In the genomic region with DNA sequence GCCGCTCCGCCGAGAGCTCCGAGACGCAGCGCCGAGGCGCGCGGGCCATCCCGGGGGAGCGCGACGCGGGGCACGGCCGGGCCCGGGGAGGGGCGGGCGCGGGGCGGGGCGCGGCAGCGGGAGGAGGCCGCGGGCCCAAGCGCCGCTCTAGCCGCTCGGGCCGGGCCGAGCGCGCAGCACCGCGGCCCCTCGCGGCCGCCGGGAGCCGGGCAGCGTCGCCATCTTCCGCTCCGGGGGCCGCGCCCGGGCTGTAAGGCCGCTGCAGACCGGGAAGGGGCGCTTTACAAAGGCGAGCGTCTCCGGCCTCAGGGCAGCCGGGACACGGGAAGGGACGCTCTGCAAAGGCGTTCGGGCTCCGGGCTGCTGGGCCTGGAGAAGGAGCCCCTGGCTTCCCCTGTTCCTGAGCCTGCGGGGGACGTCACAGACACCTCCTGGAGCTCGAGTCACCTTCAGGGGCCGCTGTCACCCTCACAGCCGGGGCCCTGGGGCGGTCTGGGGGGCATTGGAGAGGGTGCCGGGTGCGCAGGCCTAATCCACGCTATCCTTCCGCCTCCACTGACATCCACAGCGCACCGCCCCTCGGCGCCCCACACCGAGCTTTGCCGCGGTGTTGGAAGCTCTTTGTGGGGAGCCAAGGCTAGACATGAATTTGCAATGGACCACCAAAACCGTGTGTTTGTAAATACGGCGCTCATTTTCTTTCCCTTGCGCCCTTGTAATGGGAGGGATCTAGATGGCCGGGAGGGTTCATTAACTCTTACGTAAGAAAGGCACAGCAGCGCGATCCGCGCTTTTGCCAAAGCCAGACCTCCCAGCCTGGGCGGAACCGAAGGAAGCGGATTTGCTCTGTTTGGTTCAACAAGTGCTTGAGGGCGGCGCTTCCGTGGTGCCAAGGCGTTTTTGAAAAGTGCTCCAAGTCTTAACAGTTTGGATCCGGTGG, we compare ENCODE assay signal across 7 mouse cellular contexts. TPM values are rescaled to one million over a fixed set of nuclear protein-coding genes. Genes with fewer than 3 reads are reported as not detected.
DNase-seq lines count a peak whose midpoint lies in the region; ATAC-seq lines count a peak whose summit lies in the region.

Gene Kif13a (minus strand): TSS at position 149 of the 940 bp plus-strand sequence.

- WGBS in embryonic facial prominence, embryonic 12.5 days: under 1% methylated on average over 85 of the region's 96 CpGs
- WGBS in limb, embryonic 10.5 days: 7% methylated on average over 89 of the region's 96 CpGs
- under 1% methylated on average over 90 of the region's 96 CpGs for WGBS in midbrain, embryonic 12.5 days

- H3K9ac ChIP-seq in embryonic facial prominence, embryonic 12.5 days: peak within 1 kb of the TSS; percentile 88
- peak within 1 kb of the TSS; percentile 75 for H3K9ac ChIP-seq in midbrain, embryonic 12.5 days (replicated peaks)

- peak; percentile 87 for ATAC-seq in embryonic facial prominence, embryonic 12.5 days (ENCODE audit: insufficient number of reproducible peaks, insufficient read depth, low FRiP score, low TSS enrichment)
- ATAC-seq in midbrain, embryonic 12.5 days (ENCODE audit: low FRiP score, low read depth): peak; percentile 85

- H3K27me3 ChIP-seq in embryonic facial prominence, embryonic 12.5 days: no peaks in the 10 kb centered on the region
- peaks cover 24% of the 10 kb centered on the region for H3K27me3 ChIP-seq in limb, embryonic 10.5 days (ENCODE audit: low read depth, poor library complexity, severe bottlenecking)
- peaks cover 17% of the 10 kb centered on the region for H3K27me3 ChIP-seq in midbrain, embryonic 12.5 days

- H3K4me3 ChIP-seq in embryonic facial prominence, embryonic 12.5 days: peak within 1 kb of the TSS; percentile 75
- peak within 1 kb of the TSS; percentile 88 for H3K4me3 ChIP-seq in limb, embryonic 10.5 days
- H3K4me3 ChIP-seq in midbrain, embryonic 12.5 days: peak within 1 kb of the TSS; percentile 84

- no peaks in the 10 kb centered on the region for H3K9me3 ChIP-seq in embryonic facial prominence, embryonic 12.5 days
- no peaks in the 10 kb centered on the region for H3K9me3 ChIP-seq in limb, embryonic 10.5 days (replicated peaks)
- no peaks in the 10 kb centered on the region for H3K9me3 ChIP-seq in midbrain, embryonic 12.5 days

- DNase-seq in adrenal gland, postnatal 25 days: peak; percentile 85
- peak; percentile 100 for DNase-seq in heart, adult 11 months
- DNase-seq in kidney, adult 18-20 months: peak; percentile 92
- DNase-seq in limb, embryonic 10.5 days (ENCODE audit: low spot score): peak; percentile 82
- DNase-seq in skeletal muscle tissue, adult 2 months (ENCODE audit: low read depth, low spot score): peak; percentile 95

- H3K27ac ChIP-seq in embryonic facial prominence, embryonic 12.5 days: peak within 1 kb of the TSS; percentile 97
- H3K27ac ChIP-seq in limb, embryonic 10.5 days: peak within 1 kb of the TSS; percentile 96
- H3K27ac ChIP-seq in midbrain, embryonic 12.5 days (replicated peaks): peak within 1 kb of the TSS; percentile 96

- H3K36me3 ChIP-seq in embryonic facial prominence, embryonic 12.5 days: no peaks in the 10 kb centered on the region
- H3K36me3 ChIP-seq in limb, embryonic 10.5 days: peaks cover 22% of the 10 kb centered on the region
- H3K36me3 ChIP-seq in midbrain, embryonic 12.5 days: peaks cover 7% of the 10 kb centered on the region; the same call in 1 of the 2 replicates

- H3K4me1 ChIP-seq in embryonic facial prominence, embryonic 12.5 days: peaks cover 8% of the 10 kb centered on the region
- peaks cover 31% of the 10 kb centered on the region for H3K4me1 ChIP-seq in limb, embryonic 10.5 days
- H3K4me1 ChIP-seq in midbrain, embryonic 12.5 days: peaks cover 18% of the 10 kb centered on the region

- H3K4me2 ChIP-seq in embryonic facial prominence, embryonic 12.5 days (replicated peaks): peak within 1 kb of the TSS; percentile 78
- H3K4me2 ChIP-seq in midbrain, embryonic 12.5 days (replicated peaks): peak within 1 kb of the TSS; percentile 67

RNA-seq across cellular contexts. Expression of gene Kif13a, which starts in this region (rescaled TPM):
- 27.4 and 41.8 TPM in 2 replicates for total RNA-seq in adrenal gland, postnatal 25 days (2021)
- polyA plus RNA-seq in embryonic facial prominence, embryonic 12.5 days (2016; fragmentation: Nextera tagmentation; extraction: Ambion mirVana): 22.9 and 27.8 TPM in 2 replicates
- 13.5 and 13.6 TPM in 2 replicates for polyA plus RNA-seq in limb, embryonic 10.5 days (2016; fragmentation: Nextera tagmentation; extraction: Ambion mirVana)
- polyA plus RNA-seq in midbrain, embryonic 12.5 days (2016; fragmentation: Nextera tagmentation; extraction: Ambion mirVana): 22.0 and 24.3 TPM in 2 replicates

Comparison
In these comparisons a context has a peak if more than half of its experiments do, and no peak if none do; other contexts are left out.
1. Peak in every context shown above with its lines: DNase-seq, ATAC-seq, H3K4me3 ChIP-seq and H3K27ac ChIP-seq.